Mouse (Mus musculus): ENCODE measurements around the gene Rps10. TPM values are rescaled to one million over a fixed set of nuclear protein-coding genes. Genes with fewer than 3 reads are reported as not detected.
A peak's percentile ranks its signal among the peaks of the same experiment; 100 is the strongest.

Gene Rps10
- total and polyA plus RNA-seq, 2 experiments from 2014 or later = 502 to 1,348 TPM

- H3K4me2 ChIP-seq (ENCODE audit: low read depth) = peak within 1 kb of the TSS; percentile 73
- H3K9me3 ChIP-seq (ENCODE audit: low read length) = no peaks in the 10 kb centered on the region
- DNase-seq = peak; percentile 98
- H3K9ac ChIP-seq = peak within 1 kb of the TSS; percentile 99
- WGBS = 7% methylated on average over 91 of the region's 91 CpGs
- peak; percentile 93 for ATAC-seq
- H3K4me1 ChIP-seq (ENCODE audit: insufficient read depth) = peaks cover 6% of the 10 kb centered on the region
- no peaks in the 10 kb centered on the region; the same call in 1 of the 2 replicates for H3K36me3 ChIP-seq (ENCODE audit: insufficient read depth)
- H3K4me3 ChIP-seq (ENCODE audit: low read depth, low read length) = peak within 1 kb of the TSS; percentile 97
- H3K27ac ChIP-seq (ENCODE audit: low read depth, low read length) = peak within 1 kb of the TSS; percentile 98
- peak; percentile 30 for TF ChIP-seq CTCF (IDR thresholded peaks at IDR 0.05; ENCODE audit: low read depth)
- no peaks in the 10 kb centered on the region for H3K27me3 ChIP-seq (ENCODE audit: insufficient read depth, low read length)
These were observed 12.8 kb downstream of the Rps10 start, which contains the start of gene Nudt3 for GRCm38 (mm10) chr17:27623360-27624326. TSS of gene Nudt3 (minus strand) at chr17:27623495.

GRCm38 (mm10) chr17:27622611-27623359 lies 13.7 kb downstream of the Rps10 start:
- H3K9me3 ChIP-seq (ENCODE audit: low read length) = no peaks in the 10 kb centered on the region
- TF ChIP-seq CTCF (IDR thresholded peaks at IDR 0.05; ENCODE audit: low read depth) = no peak
- peak overlapping the region; percentile 97 for H3K4me3 ChIP-seq (ENCODE audit: low read depth, low read length)
- ATAC-seq (peak; percentile 47), DNase-seq (no peak)
- H3K4me2 ChIP-seq (ENCODE audit: low read depth) = peak overlapping the region; percentile 73
- no peaks in the 10 kb centered on the region for H3K36me3 ChIP-seq (ENCODE audit: insufficient read depth)
- H3K9ac ChIP-seq = peak overlapping the region; percentile 99
- whole genome bisulfite sequencing = 4% methylated on average over 50 of the region's 80 CpGs
- H3K27me3 ChIP-seq (ENCODE audit: insufficient read depth, low read length) = no peaks in the 10 kb centered on the region
- H3K4me1 ChIP-seq (ENCODE audit: insufficient read depth) = peaks cover 6% of the 10 kb centered on the region
- H3K27ac ChIP-seq (ENCODE audit: low read depth, low read length) = peak overlapping the region; percentile 98

GRCm38 (mm10) chr17:27621705-27622531 lies 14.6 kb downstream of the Rps10 start:
- Histone ChIP-seq H3K4me3 (ENCODE audit: low read depth, low read length) (peak overlapping the region; percentile 97), H3K9ac (peak overlapping the region; percentile 99), H3K4me2 (ENCODE audit: low read depth) (peak overlapping the region; percentile 73), H3K9me3 (ENCODE audit: low read length) (no peaks in the 10 kb centered on the region), H3K27ac (ENCODE audit: low read depth, low read length) (peak overlapping the region; percentile 98), H3K4me1 (ENCODE audit: insufficient read depth) (peaks cover 6% of the 10 kb centered on the region), H3K27me3 (ENCODE audit: insufficient read depth, low read length) (no peaks in the 10 kb centered on the region), H3K36me3 (ENCODE audit: insufficient read depth) (0 out of 2 replicates have a peak, but pooled peaks cover 3% of the 10 kb centered on the region)
- DNase-seq (peak; percentile 71), ATAC-seq (peak; percentile 49)
- no peak for TF ChIP-seq CTCF (IDR thresholded peaks at IDR 0.05; ENCODE audit: low read depth)
- under 1% methylated on average over 23 of the region's 23 CpGs for WGBS

- DNase-seq (no peak), ATAC-seq (no peak)
- WGBS = 15% methylated on average over 8 of the region's 8 CpGs
- no peak for TF ChIP-seq CTCF (IDR thresholded peaks at IDR 0.05; ENCODE audit: low read depth)
- Histone ChIP-seq H3K36me3 (ENCODE audit: insufficient read depth) (0 out of 2 replicates have a peak, but pooled peaks cover 6% of the 10 kb centered on the region), H3K27ac (ENCODE audit: low read depth, low read length) (peak overlapping the region; percentile 98; the same call in 1 of the 2 replicates), H3K4me3 (ENCODE audit: low read depth, low read length) (peak overlapping the region; percentile 97), H3K27me3 (ENCODE audit: insufficient read depth, low read length) (no peaks in the 10 kb centered on the region), H3K4me2 (ENCODE audit: low read depth) (peak overlapping the region; percentile 73), H3K9me3 (ENCODE audit: low read length) (no peaks in the 10 kb centered on the region), H3K4me1 (ENCODE audit: insufficient read depth) (peaks cover 6% of the 10 kb centered on the region), H3K9ac (peak overlapping the region; percentile 99)
These were observed 15.3 kb downstream of the Rps10 start for GRCm38 (mm10) chr17:27621161-27621560.

- Histone ChIP-seq H3K27me3 (ENCODE audit: insufficient read depth, low read length) (no peaks in the 10 kb centered on the region), H3K9me3 (ENCODE audit: low read length) (no peaks in the 10 kb centered on the region), H3K4me3 (ENCODE audit: low read depth, low read length) (no peak overlapping the region), H3K9ac (no peak overlapping the region), H3K36me3 (ENCODE audit: insufficient read depth) (0 out of 2 replicates have a peak, but pooled peaks cover 6% of the 10 kb centered on the region), H3K4me1 (ENCODE audit: insufficient read depth) (peaks cover 15% of the 10 kb centered on the region), H3K4me2 (ENCODE audit: low read depth) (no peak overlapping the region), H3K27ac (ENCODE audit: low read depth, low read length) (no peak overlapping the region)
- 78% methylated on average over 7 of the region's 7 CpGs for WGBS
- TF ChIP-seq CTCF (IDR thresholded peaks at IDR 0.05; ENCODE audit: low read depth) = no peak
- no peak for DNase-seq
- no peak for ATAC-seq
These were observed 21.1 kb downstream of the Rps10 start for GRCm38 (mm10) chr17:27615388-27615787.

- 57% methylated on average over 4 of the region's 4 CpGs for WGBS
- H3K9ac ChIP-seq = no peak overlapping the region
- no peak overlapping the region for H3K4me3 ChIP-seq (ENCODE audit: low read depth, low read length)
- no peak overlapping the region for H3K27ac ChIP-seq (ENCODE audit: low read depth, low read length)
- DNase-seq (no peak), ATAC-seq (no peak)
- peaks cover 10% of the 10 kb centered on the region for H3K36me3 ChIP-seq (ENCODE audit: insufficient read depth)
- no peaks in the 10 kb centered on the region for H3K27me3 ChIP-seq (ENCODE audit: insufficient read depth, low read length)
- no peaks in the 10 kb centered on the region for H3K9me3 ChIP-seq (ENCODE audit: low read length)
- no peak for TF ChIP-seq CTCF (IDR thresholded peaks at IDR 0.05; ENCODE audit: low read depth)
- H3K4me1 ChIP-seq (ENCODE audit: insufficient read depth) = peaks cover 20% of the 10 kb centered on the region
- H3K4me2 ChIP-seq (ENCODE audit: low read depth) = no peak overlapping the region
These were observed 23.5 kb downstream of the Rps10 start for GRCm38 (mm10) chr17:27613016-27613415.
